Mouse (Mus musculus) testis, adult 10 weeks (tissue): Measurements from ENCODE around the gene Fbp2. TPM values are rescaled to one million over a fixed set of nuclear protein-coding genes. Genes with fewer than 3 reads are reported as not detected.

Source experiments
- polyA plus RNA-seq: library from polyadenylated mRNA; stranded (reverse); fragments of 350-450 nt; fragmentation: Illumina TruSeq; extraction: RNeasy Lipid Tissue Mini Kit (QIAGEN cat#74804); gene quantifications from one replicate; pipeline ENCODE4 v1.2.3, GENCODE M21; 2014; ENCODE audit warnings: low read depth, low replicate concordance

The Fbp2 gene
- 0.46 TPM for polyA plus RNA-seq

DNA sequence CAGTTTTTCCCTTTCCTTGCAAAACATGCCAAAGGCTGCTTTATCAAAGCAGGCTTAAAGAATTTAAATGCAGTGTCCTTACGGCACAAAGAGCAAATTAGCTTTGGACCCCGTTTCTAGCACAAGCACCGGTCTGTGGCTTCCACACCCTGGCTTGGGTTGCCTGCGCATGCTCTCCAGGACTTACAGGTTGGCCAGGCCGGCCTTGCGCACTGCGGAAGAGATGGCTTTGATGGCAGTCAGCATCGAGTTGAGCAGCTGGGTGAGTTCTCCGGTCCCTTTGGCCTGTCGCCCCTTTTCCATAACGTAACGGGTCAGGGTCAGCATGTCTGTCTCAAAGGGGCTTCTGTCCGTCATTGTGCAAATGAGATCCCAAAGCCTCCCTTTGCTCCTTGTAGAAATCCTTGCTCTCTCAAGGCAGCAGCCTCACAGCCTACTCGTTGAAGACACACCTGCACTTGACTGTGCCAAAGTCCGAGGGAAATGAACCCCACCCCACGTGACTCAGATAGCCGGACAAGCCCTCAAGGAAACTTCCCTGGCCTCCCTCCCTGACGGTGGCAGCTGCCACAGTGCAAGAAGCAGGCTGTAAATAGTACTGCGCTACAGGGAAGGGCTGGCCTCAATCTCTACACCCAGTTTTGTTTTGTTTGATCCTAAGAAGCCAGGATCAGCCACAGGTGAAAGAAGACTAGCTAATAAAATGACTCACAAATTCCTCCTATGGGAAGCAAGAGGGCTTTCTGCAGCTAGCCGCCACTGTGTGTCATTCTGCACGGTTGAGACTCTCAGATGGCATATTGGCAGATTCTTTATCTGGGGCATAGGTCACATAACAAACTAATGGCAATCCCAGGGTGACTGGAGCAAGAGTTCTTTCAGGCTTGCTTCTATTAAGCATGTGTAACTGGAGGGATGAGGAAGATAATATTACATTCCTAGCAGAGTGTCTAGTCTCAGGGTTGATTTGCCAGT, at the start of gene Fbp2:
TSS of gene Fbp2 (minus strand) at position 482 of the 975 bp plus-strand sequence.

DNA sequence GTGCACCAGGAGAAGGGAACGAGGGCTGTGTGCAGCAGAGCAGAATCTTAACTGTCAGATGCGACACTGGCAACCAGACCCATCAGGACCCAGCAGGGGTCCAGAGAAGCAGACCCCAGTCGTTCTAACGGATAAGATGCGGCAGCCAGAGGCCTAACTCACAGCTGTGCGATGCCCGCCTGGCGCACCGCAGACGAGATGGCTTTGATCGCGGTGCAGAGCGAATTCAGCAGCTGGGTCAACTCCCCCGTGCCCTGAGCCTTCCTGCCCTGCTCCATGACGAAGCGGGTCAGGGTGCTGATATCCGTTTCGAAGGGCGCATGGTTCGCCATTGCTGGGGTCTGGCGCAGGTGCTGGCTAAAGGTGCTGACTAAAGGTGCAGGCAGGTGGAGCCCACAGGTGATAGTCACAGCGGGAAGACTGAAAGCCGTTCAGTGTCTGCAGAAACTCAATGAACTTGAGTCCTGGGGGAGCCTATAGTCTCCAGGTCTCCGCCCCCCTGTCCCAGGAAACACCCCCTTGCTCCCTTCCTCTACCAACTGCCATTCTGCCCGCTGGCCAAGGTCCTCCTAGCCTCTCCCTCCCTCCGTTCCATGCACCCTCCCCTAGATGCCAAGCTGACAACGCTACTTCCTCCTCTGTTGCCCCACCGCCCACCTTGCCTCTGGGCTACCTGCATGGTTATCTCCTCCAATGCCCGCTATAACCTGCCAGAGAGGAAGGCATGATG, 29.7 kb upstream of the Fbp2 start, which contains the start of gene Fbp1:
TSS of gene Fbp1 (minus strand) at position 571 of the 730 bp plus-strand sequence.

Other genes with a start within 250 kb of the Fbp2 start
- gene 6720489N17Rik, start 234.2 kb downstream of the Fbp2 start, polyA plus RNA-seq: 1.6 TPM
- 20.8 TPM for gene Platr25, start 97.7 kb downstream of the Fbp2 start, polyA plus RNA-seq
- gene Gm5141, start 72.6 kb downstream of the Fbp2 start, polyA plus RNA-seq: 8.3 TPM
- 288 TPM for gene Fbp1, start 29.9 kb upstream of the Fbp2 start, polyA plus RNA-seq
- gene 2010111I01Rik, start 106.5 kb upstream of the Fbp2 start, polyA plus RNA-seq: 15.6 TPM